Mouse (Mus musculus): ENCODE measurements around the gene Prkaa1.

DNA sequence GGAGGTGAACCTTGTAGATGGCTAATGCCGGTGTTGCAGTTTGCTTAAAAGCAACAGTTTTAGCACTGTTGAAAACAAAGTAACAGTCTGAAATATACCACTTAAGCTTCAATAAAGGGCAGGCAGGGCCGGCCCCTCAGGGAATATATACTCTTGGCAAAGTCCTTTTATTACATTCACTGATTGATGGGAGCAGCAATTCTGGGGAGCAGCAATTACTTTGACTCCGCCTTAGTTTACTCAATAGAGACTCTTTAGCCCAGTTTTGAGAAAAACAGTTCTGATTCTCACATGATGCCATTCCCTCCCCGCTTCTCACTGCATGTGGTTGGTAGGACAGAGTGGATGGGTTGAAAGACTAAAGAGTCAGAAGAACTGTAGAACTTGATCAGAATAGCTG, 5.5 kb downstream of the Prkaa1 start:
- TF ChIP-seq CTCF (IDR thresholded peaks at IDR 0.05; ENCODE audit: borderline replicate concordance, insufficient read depth, low read depth, low read length) (no peak), POLR2A (IDR thresholded peaks at IDR 0.05; ENCODE audit: borderline replicate concordance, insufficient read depth, low read length) (no peak)
